Mouse (Mus musculus) gastrocnemius, postnatal 25 days (tissue): ENCODE data around the gene Tspan11. TPM values are rescaled to one million over a fixed set of nuclear protein-coding genes. Genes with fewer than 3 reads are reported as not detected.
A peak's percentile ranks its signal among the peaks of the same experiment; 100 is the strongest.

Experiments used
- DNase-seq: peaks from one replicate; pipeline ENCODE4 v3.0.0; 2022
- long read RNA-seq, 2 experiments: library from polyadenylated mRNA; stranded (forward); transcript quantifications; one replicate each; pipeline ENCODE4 v2.0.0; 2021
- total RNA-seq, 2 experiments: library from RNA; stranded (reverse); gene quantifications; 1 replicate in 1 of 2; 2 replicates in 1 of 2; pipeline ENCODE4 v1.2.3; 2021

Tspan11 gene
- 1 to 10 TPM; 2.3 to 3.3 TPM for total RNA-seq
- long read RNA-seq, experiment 1, full-length matches to known transcripts: 1 of 3 reads
- long read RNA-seq, experiment 1, partial matches to known transcripts: 0 of 3 reads
- long read RNA-seq, experiment 1, other reads (novel, unspliced or antisense): 2 of 3 reads
- long read RNA-seq, experiment 2, full-length matches to known transcripts: 1 of 1 reads
- long read RNA-seq, experiment 2, partial matches to known transcripts: 0 of 1 reads
- long read RNA-seq, experiment 2, other reads (novel, unspliced or antisense): 0 of 1 reads

GRCm38 (mm10) chr6:127887511-127888421 is at the start of gene Tspan11:
Gene Tspan11, plus strand, starts transcription at chr6:127887589.
- DNase-seq: peak; percentile 65

- no peak for DNase-seq
These were observed 49.5 kb upstream of the Tspan11 start for GRCm38 (mm10) chr6:127837910-127838309.

GRCm38 (mm10) chr6:127839538-127839937 is 47.9 kb upstream of the Tspan11 start:
- no peak for DNase-seq

- no peak for DNase-seq
These were observed 47.2 kb upstream of the Tspan11 start for GRCm38 (mm10) chr6:127840171-127840570.

- no peak for DNase-seq
These were observed 46.1 kb upstream of the Tspan11 start for GRCm38 (mm10) chr6:127841326-127841725.

GRCm38 (mm10) chr6:127846521-127846920 is 40.9 kb upstream of the Tspan11 start:
- DNase-seq: no peak

- no peak for DNase-seq
These were observed 37.9 kb upstream of the Tspan11 start for GRCm38 (mm10) chr6:127849496-127849895.

GRCm38 (mm10) chr6:127851611-127852010 is 35.8 kb upstream of the Tspan11 start:
- DNase-seq: no peak

GRCm38 (mm10) chr6:127853241-127853640 is 34.1 kb upstream of the Tspan11 start:
- DNase-seq: no peak

- no peak for DNase-seq
These were observed 33.4 kb upstream of the Tspan11 start for GRCm38 (mm10) chr6:127853771-127854687.

GRCm38 (mm10) chr6:127854688-127855013 is 32.7 kb upstream of the Tspan11 start:
- DNase-seq: no peak

GRCm38 (mm10) chr6:127855711-127856295 is 31.6 kb upstream of the Tspan11 start:
- no peak for DNase-seq

GRCm38 (mm10) chr6:127861951-127862350 is 25.4 kb upstream of the Tspan11 start:
- DNase-seq: no peak

GRCm38 (mm10) chr6:127865391-127865790 is 22.0 kb upstream of the Tspan11 start:
- no peak for DNase-seq

GRCm38 (mm10) chr6:127868546-127868945 is 18.8 kb upstream of the Tspan11 start:
- DNase-seq: no peak

GRCm38 (mm10) chr6:127869121-127869520 is 18.3 kb upstream of the Tspan11 start:
- no peak for DNase-seq

GRCm38 (mm10) chr6:127870345-127871324 is 16.8 kb upstream of the Tspan11 start:
- DNase-seq: peak; percentile 82

GRCm38 (mm10) chr6:127871436-127871835 is 16.0 kb upstream of the Tspan11 start:
- DNase-seq: no peak

GRCm38 (mm10) chr6:127872581-127872980 is 14.8 kb upstream of the Tspan11 start:
- no peak for DNase-seq

- DNase-seq: peak; percentile 55
These were observed 11.5 kb upstream of the Tspan11 start for GRCm38 (mm10) chr6:127875883-127876282.

- no peak for DNase-seq
These were observed 11.0 kb upstream of the Tspan11 start for GRCm38 (mm10) chr6:127876436-127876835.
